Mouse (Mus musculus): ENCODE measurements around the gene Setd4.

- TF ChIP-seq CTCF (IDR thresholded peaks at IDR 0.05; ENCODE audit: insufficient read depth, low read depth, low read length), result peak; percentile 45; the same call in 1 of the 2 replicates
- no peak for TF ChIP-seq POLR2A (IDR thresholded peaks at IDR 0.05; ENCODE audit: insufficient read depth, low read depth, low read length)
These were observed 27.3 kb downstream of the Setd4 start for GRCm38 (mm10) chr16:93576412-93577082.
